Mouse (Mus musculus) CH12.LX (cell line): ENCODE results near the gene Sdr9c7.

Experiments
- BHLHE40 ChIP-seq: IDR thresholded peaks from 2 replicates; pipeline ENCODE4 v1.6.1; 2011; ENCODE audit warnings: mild to moderate bottlenecking, low read depth, low read length, improper control_type of control experiment
- CTCF ChIP-seq, 2 experiments: IDR thresholded peaks in 1 of 2; conservative IDR thresholded peaks in 1 of 2; 2 replicates each; pipeline ENCODE4 v1.5.1; 2011 to 2012; ENCODE audit warnings: low read depth in 2 of 2, low read length in 2 of 2, improper control_type of control experiment in 1 of 2, inconsistent platforms in 1 of 2, mild to moderate bottlenecking in 1 of 2, moderate library complexity in 1 of 2
- E2F4 ChIP-seq: IDR thresholded peaks from 2 replicates; pipeline ENCODE4 v1.6.1; 2011; ENCODE audit warnings: low read depth, low read length, improper control_type of control experiment; ENCODE audit not compliant: insufficient replicate concordance
- IRF4 ChIP-seq: IDR thresholded peaks from 2 replicates; pipeline ENCODE4 v1.6.1; 2014; ENCODE audit warnings: low read depth, mild to moderate bottlenecking, inconsistent platforms, low read length, improper control_type of control experiment
- MYC ChIP-seq: IDR thresholded peaks from 2 replicates; pipeline ENCODE4 v1.6.1; 2011; ENCODE audit warnings: low read depth, mild to moderate bottlenecking, improper control_type of control experiment, low read length
- POLR2A ChIP-seq: IDR thresholded peaks from 2 replicates; pipeline ENCODE4 v1.6.1; 2011; ENCODE audit warnings: low read depth, mild to moderate bottlenecking, improper control_type of control experiment, low read length
- POLR2AphosphoS2 ChIP-seq: IDR thresholded peaks from 2 replicates; pipeline ENCODE4 v1.6.1; 2011; ENCODE audit warnings: low read depth, low read length, improper control_type of control experiment
- TCF12 ChIP-seq: IDR thresholded peaks from 2 replicates; pipeline ENCODE4 v1.6.1; 2014; ENCODE audit warnings: low read depth, mild to moderate bottlenecking, inconsistent platforms, low read length, improper control_type of control experiment

GRCm38 (mm10) chr10:127901751-127902150 is 3.4 kb downstream of the Sdr9c7 start:
- TF ChIP-seq IRF4 (no peak), E2F4 (no peak), BHLHE40 (no peak), CTCF (conservative IDR thresholded peaks at IDR 0.05 in 1 of 2, IDR thresholded peaks at IDR 0.05 in 1 of 2; ENCODE audit: low read depth in 2 of 2, low read length in 2 of 2) (no peak), POLR2A (no peak), POLR2AphosphoS2 (no peak), TCF12 (no peak), MYC (no peak)
